Mouse (Mus musculus) lung, postnatal 36 days (tissue): ENCODE data around the gene Tysnd1.

ENCODE experiments used
- DNase-seq: peaks from one replicate; pipeline ENCODE4 v3.0.0; 2022; ENCODE audit warnings: mixed read lengths

Tysnd1 gene

DNA sequence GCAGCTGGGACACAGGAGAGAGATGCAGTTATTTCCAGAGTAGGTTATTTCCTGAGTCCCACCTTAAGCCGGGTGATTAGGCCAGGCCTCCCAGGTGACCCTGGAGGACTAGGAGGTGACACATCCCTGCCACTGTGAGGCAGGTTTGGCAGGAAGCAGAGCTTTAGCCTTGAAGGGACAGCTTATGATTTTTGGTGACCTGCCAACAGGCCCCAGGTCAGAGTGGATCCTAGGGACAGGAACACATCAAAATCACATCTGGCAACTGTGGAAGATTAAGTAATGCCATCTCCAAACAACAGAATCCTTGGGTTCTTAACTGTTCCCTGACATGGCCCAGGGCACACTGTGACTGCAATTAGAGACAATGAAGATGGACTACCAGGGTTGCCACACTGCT is 46.0 kb downstream of the Tysnd1 start:
- no peak for DNase-seq

GRCm38 (mm10) chr10:61741873-61742272 is 46.6 kb downstream of the Tysnd1 start:
- DNase-seq: no peak

DNA sequence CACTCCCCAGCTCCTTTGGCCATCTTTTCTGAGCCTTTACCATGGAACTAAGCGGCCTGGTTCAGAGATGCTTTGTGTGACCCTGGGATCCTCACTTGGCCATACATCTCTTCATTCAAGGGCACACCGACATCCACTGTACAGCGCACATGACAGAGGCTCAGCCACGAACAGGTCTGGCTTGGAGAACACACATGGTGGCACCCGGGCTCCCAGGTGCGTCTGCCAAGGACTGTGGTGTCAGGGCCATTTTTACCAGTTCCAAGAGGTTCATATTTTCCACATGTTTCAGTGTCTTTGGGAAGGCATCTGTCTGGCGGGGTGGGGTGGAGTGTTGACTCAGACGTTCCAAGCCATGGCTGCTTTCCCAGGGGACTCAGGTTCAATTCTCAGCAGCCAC is 47.0 kb downstream of the Tysnd1 start:
- DNase-seq: no peak

DNA sequence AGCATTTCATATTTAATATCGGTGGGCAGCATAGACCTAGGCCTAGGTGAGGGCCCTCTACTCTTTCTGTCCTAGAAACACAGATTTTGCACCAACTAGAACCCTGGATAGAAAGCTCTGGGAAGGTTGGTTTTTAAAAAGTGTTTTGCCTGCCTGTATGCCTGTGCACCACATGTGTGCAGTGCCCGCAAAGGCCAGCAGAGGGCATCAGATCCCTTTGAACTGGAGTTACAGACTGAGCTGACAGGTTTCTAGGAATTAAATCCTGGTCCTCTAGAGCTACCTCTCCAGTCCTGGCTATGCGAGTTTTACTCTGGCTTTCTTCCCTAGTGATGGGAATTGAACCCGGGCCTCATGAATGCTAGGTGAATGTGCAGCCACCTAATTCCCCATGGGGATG is 49.8 kb downstream of the Tysnd1 start:
- DNase-seq: peak; percentile 61

- DNase-seq: no peak
These were observed 52.0 kb downstream of the Tysnd1 start for GRCm38 (mm10) chr10:61747302-61747701.

GRCm38 (mm10) chr10:61750014-61750413 is 54.7 kb downstream of the Tysnd1 start:
- no peak for DNase-seq

DNA sequence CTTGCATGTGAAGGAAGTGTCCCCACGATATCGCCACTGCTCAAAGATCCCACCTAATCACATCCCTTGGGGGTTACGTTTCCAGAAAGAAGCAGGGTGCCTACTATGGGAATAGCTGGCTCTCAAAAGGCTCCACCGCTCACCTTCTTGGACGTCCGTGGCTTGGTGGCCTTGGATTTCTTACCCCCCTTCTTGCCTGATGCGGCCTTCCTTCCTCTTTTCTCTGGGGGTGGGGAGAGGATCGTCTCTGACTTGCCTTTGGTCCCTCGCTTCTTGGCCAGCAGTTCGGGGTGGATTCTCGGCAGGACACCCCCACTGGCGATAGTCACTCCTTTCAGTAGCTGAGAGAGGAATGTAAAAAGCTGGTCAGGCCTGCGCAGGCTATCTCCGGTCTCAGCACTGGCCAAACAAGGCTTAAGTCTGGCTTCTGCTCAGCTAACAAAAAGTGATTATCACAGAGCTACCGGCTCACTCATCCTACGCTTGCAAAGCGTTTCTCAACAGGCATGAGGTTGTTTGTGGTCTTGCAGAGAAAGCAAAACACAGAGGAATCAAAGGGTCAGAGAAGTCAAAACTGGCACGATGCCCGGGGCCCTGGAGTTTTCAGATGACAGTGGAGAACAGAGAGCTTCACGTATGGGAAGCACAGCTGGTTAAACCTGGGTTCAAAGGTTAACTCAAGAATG is 56.4 kb downstream of the Tysnd1 start:
- DNase-seq: peak; percentile 39
